Mouse (Mus musculus) stomach, postnatal 0 days (tissue): Measurements from ENCODE around the gene Cdhr3.

Experiments
- CTCF ChIP-seq: IDR thresholded peaks from 2 replicates; pipeline ENCODE4 v1.5.1; 2016; ENCODE audit warnings: antibody characterized with exemption, low read depth, mild to moderate bottlenecking, moderate library complexity
- EP300 ChIP-seq: optimal IDR thresholded peaks from 2 replicates; pipeline ENCODE3; 2016; ENCODE audit warnings: antibody characterized with exemption

- no peak for TF ChIP-seq CTCF
- no peak for TF ChIP-seq EP300
These were observed 6.5 kb downstream of the Cdhr3 start for GRCm38 (mm10) chr12:33086151-33086550.
